Mouse (Mus musculus) small intestine, adult 2 months (tissue): ENCODE results near the gene Bbs9.

Source experiments
- CTCF ChIP-seq: fragments of 200-500 bp; IDR thresholded peaks from 2 replicates; pipeline ENCODE4 v1.5.1; 2012; ENCODE audit warnings: low read depth, mild to moderate bottlenecking, control low read depth, inconsistent platforms, low read length, moderate library complexity, mixed read lengths; ENCODE audit not compliant: insufficient replicate concordance, insufficient read length; ENCODE audit errors: extremely low read depth
- POLR2A ChIP-seq: fragments of 200-500 bp; IDR thresholded peaks from 2 replicates; pipeline ENCODE4 v1.6.1; 2012; ENCODE audit warnings: low read depth, mild to moderate bottlenecking, control low read depth, inconsistent platforms, low read length, moderate library complexity

GRCm38 (mm10) chr9:22556076-22556475 lies 80.6 kb downstream of the Bbs9 start:
- TF ChIP-seq POLR2A, result no peak
- TF ChIP-seq CTCF, result no peak
